Mouse (Mus musculus) liver, adult 2 months (tissue): ENCODE measurements around the gene Bicral.

Source experiments
- CTCF ChIP-seq: fragments of 200-500 bp; IDR thresholded peaks from 2 replicates; pipeline ENCODE4 v1.5.1; 2011; ENCODE audit warnings: low read depth, low read length, control low read depth
- POLR2A ChIP-seq: fragments of 200-500 bp; IDR thresholded peaks from 2 replicates; pipeline ENCODE4 v1.6.1; 2011; ENCODE audit warnings: low read length, control low read depth; ENCODE audit not compliant: insufficient read depth; ENCODE audit errors: extremely low read depth

DNA sequence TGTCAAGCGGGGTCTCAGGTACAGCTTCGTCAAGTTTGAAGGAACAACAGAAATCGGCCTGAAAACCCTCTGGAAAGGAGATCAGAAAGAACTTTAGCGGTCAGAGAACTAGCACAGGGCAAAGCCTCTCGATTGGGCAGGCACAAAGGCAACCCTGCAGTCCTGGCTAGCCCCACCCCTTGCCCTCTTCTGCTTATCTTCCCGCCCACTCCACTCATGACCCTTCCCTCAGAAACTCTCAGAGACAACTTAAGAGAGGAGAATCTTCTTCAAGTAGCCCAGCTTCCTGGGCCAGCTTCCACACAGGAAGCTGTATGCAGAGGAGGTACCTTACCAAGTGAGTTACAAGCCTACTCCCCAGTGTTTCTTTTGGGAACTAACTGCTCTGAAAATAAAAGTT lies 56.5 kb downstream of the Bicral start:
- TF ChIP-seq CTCF (no peak), POLR2A (no peak)
